Mouse (Mus musculus) telencephalon, adult 2 months (tissue): ENCODE measurements at regions not wholly inside any gene's neighbourhood (a gene's known extent, or its start where the extent isn't known, plus 50 kb on each side); places are given as distances from the start of the nearest gene placed in this dataset.
"Not testable (repeated sequence)": the region's sequence is repeated elsewhere in the genome, so short reads cannot be mapped to it uniquely, and the experiment has no call there.

Source experiments
- DNase-seq: peaks from one replicate; pipeline ENCODE4 v3.0.0-alpha.2; 2011; ENCODE audit warnings: low read depth, low spot score

DNA sequence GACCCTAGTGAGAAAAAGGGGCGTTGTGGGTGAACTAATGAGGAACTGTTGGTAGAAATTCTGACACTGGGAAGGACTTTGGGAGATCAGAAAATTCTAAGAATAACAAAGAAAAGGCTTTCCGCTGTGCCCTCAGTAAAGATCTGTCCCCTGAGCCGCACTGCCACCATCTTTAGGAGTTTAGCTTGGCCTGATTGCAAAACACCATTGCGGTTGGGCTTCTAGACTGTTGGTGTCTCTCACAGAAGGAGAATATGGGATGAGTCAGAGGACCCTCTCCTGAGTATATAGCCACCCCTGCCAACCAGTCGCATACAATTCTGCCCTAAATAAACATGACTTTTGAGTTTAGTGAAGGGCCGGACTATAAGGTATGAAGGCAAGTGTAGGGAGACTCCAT lies 147.5 kb upstream of the Nrip1 start:
- no peak for DNase-seq

DNA sequence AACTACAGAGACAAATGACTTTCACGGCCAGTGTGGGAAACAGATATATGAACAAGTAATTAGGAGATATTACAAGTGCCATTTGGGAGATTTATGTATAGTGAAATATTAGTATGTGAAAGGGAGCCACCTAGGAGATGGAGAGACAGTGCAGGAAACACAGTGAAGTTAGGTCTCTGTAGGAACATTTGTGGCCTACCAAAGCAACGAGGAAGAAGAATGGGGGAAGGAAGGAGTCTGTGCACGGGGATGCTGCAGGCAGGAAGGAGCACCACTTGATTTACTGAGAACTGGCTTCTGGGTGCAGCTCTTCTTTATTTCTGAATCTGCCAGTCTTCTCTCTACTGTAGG lies 147.0 kb upstream of the Nrip1 start:
- no peak for DNase-seq

DNA sequence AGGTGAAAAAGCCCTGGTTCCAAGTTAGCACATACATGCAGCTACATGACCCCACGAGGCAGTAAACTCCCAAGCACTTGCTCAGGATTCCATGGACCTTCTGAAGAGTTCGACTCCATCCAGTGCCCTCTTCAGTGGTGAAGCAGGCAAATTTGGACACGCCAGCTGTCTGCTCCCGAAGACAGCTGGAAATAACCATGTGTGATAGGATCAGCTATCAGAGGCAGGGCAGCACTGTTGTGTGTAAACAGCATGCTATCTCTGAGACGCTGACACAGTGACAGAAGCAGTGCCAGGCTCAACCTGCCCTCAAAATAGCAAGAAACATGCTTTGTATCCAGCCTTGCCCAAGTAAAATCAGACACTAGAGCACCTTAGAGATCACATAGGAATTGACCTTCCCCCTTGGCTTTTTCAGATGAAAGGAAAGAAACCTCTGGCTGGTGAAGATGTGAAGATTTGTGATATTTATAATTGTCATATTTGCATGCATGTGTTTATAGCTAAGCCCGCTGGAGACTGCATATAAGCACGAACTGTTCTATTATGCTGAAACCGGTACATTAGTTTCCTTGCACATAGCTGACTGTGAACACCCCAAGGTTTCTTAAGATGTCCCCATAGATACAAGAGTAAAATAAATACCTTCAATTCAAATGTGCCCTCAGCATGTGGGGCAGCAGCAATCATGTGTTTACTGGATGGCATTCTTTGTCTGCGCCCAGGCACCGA lies 146.4 kb upstream of the Nrip1 start:
- no peak for DNase-seq

DNA sequence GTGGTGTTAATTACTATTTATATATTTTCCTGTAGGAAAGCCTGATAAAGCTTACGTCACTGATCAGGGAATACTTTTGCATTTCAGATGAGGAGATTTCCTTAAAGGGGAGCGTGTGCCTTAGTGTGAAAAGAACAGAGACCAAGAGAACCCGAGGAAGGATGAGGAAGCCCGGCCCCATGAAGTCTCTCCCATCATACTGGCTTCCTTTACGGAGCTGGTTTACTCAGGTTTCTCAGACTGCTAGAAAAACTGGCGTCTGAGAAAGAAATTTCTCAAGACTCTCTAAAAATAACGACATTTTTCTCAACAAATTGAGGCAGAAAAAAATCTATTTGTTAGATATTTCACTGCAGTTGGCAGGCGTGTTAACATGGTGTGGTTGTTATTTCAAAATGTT lies 137.2 kb upstream of the Nrip1 start:
- no peak for DNase-seq

DNA sequence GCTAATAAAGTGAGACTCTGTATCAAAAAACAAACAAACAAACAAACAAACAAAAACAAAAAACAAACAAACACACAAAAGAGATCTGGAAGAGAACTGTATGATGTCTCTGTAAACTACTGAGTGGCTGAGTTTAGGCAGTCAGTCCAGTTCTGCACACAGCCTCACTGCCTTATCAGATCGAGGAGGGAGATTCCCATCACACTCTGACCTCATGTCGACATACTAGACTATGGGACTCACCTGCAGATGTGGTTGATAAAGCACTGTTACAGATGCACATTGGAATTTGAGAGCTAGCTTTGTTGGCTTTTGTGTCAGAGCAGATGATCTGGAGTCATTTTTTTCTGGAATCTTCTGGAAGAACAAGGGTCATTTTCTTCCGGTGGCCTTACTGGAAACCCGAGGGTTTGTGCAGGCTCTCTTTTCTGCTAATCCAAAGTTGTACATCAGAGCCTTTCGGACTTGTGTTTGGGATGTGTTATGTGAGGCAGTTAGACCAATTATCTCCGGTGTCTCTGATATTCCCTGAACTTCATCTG lies 135.6 kb upstream of the Nrip1 start:
- no peak for DNase-seq

DNA sequence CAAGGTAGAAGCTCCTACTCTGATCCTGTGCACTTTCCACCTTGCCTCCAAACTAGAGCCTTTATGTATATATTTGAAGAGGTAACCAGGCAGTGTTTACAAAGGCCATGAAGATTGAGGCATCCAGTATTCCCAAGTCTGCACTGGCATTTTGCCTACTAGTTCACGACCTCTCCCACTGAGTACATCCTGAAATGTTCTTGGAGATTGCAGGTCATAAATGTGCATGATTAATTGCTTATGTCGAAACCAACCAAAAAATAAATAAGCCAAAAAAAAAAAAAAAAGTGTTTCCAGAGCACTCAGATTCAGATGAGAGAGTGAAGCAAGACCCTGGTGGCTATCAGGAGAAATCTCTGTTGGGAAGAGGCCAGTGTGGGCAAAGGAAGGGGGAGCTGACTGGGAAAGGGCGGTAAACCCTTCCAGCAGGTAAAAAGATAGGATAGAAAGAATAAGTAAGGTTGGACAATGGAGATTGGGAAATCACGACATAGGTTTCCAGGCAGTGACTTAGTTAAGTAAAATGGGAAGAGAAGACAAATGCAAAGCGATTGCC lies 133.6 kb upstream of the Nrip1 start:
- no peak for DNase-seq

DNA sequence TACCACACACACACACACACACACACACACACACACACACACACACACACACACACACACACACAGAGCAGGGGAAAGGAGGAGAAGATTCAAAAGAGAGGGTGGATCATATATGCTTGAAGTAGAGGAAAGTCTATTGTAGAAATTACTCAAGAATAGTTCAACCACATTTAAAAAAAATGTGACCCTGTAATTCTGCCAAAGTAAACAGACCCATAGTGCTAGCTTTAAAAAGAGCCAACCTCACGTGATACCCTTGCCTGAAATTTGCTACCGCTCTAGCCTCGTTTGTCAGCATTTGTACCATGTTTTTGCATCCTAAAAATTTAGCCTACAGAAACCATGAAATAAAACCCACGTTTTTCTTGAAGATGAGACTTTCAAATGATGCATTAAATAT lies 132.6 kb upstream of the Nrip1 start:
- no peak for DNase-seq

DNA sequence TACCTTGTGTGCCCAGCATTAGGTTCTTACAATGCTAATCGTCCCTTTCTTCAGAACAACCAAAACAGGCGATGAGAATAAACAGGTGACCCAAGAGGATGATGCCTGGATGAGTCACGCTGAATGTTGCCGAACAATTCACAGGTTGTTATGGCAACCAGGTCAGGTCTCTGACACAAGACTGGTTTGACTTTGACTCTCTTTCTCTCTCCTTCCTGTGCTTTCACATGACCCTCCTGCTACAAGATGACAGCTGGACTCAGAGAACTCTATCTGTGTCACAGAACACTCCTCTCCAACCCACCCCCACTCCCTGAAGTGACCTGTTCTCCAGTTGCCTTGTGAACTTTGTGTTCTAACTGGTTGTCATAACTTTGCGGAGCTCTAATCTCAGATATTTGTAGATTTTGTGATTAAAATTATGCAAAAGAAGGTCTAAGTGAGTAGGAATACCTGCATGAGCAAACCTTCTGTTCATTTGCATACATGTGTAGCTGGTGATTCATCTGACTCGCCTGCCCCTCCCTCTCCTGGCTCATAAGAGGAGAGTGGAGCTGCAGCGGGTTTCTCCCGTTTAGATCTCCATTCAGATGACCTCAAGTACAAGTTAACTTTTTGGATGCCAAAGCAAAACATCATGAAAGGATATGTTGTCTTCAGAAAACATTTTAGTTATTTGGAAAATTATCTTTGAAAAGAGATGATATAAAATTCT lies 126.2 kb upstream of the Nrip1 start:
- DNase-seq, result no peak

DNA sequence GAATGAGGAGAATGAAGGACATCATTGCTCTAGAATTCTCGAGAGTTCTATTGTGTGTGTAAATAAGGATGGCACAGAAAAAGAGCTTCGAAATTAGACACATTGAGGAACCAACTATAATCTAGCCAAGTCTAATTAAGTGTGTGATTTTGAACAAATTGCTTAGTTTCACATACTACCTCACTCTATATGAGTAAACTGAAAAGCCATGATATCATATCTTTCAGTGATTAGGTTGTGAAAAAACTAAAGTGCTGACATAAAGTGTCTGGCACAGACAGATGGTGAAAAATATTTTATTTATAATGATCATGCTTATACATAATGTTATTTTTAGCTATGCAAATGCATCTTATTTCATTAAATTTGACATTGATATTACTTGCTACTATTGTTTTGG lies 124.6 kb upstream of the Nrip1 start:
- no peak for DNase-seq

DNA sequence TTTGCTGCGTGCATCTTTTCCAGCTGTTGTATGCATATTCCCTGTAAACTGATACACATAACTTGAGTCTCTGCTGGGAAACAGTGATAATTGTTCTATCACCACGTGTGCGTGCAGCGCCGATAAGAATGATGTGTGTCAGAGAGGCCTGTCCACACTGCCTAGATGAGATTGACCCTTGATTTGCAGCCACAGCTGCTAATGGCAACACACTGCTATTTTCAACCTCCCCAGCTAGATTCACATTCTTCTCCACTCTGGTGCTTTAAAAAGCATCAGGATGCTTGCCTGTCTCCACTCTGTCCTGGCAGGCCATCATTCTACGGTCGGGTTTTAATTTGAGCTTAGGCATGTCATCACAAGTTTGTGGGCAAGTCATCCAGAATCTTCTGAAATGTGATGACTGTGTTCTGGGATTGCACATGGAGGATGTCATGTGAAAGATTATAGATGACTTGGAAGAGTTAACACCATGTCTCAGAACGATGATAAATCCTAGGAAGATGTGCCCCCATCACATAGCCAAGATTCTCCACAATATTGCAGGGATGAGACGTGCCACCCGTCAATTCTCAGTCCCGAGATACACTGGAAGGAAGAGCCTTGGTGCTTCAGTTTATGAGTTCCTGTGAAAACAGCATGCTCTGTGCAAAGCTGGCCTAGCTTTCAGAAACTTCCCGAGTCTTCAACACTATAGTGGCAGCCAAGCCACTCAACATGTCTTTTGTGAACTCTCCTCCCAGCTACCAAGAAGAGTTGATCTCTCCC lies 123.6 kb upstream of the Nrip1 start:
- DNase-seq, result no peak

DNA sequence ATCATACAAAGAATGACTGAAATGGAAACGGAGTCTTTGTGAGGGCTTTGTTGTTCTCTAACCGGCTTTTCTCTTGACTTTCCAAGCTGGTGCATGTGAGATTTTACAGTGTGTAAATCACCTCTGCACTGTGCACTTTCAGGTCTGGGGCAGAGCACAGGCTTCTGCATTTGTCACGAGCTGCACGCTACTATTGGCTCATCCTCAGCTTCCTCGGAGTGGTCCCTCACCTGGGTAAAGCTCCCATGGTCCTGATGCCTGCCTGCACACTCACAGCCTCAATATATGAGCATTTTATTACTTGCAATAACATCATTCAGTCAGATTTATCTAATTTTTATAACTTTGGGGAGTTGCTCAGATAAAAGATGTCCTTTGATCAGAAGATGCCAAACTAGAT lies 109.8 kb upstream of the Nrip1 start:
- DNase-seq, result no peak

DNA sequence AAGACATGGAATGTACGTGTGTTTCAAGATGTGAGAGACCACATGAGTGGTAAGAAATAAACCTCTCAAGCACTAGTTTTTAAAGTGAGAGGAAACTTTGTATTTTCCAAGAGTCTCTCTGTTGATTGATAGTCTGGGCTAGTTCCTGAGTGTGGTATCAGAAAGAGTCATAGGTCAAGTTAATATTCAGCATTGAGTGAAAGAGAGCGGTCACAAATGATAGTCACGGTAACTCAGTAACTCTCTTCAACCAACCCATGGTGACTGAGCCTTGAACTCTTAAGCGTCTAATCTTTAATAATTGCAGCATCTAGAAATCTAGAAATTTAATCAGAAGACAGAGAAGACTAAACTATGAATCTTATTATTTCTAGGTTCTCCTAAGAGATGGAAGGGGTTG lies 108.3 kb upstream of the Nrip1 start:
- DNase-seq, result no peak

DNA sequence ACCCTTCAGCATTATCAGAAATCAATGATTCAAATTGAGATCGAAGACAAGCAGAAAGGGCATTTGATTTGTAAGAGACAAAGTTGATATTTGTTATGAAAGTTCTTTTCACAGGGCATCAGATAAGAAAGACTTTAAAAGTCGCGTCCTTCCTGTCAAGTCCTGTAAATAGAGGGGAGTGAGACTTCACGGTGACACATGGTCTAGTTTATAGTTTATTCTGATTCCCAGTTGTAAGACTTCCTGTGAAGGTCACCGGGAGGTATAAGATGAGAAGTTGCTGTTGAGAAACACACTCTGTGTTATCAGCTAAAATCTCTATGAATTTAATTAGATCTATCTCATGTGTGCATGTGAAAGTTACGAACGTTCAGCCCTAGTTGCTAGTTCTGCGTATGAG lies 103.8 kb upstream of the Nrip1 start:
- DNase-seq, result no peak

DNA sequence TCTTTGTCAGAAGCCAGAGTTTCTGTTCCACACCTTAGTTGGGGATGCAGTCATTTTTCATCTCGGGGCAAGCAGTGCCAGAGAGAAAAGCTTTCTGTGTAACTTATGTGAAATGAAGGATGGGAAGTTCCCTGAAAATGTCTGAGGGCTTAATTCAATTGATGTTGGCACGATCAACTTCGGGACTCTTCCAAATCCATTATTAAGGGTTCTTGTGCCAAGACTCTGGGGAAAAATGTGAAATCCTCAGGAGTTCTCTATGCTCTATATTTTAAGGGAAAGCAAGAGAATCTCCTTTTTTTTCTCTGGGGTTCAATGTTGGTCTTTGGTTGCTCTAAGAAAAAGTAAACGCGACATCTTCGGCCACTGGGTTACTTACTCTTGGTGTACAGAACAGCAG lies 100.9 kb upstream of the Nrip1 start:
- DNase-seq, result no peak

DNA sequence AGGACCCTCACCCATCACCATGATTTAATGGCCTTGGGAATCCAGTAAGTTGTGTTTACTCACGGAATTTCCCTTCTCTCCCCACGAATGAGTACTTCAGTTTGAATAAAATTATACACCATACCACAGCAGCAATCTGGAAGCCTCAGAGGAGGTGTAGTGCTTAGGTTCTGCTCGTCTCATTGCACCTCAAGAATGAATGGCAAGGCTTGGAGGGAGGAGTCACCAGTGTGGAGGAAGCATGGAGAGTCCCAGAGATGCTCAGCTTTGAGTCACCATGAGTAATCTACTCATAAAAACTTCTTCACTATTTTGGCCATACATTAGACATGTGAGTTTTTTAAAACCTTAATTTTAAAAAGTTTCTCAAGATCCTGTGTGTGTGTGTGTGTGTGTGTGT lies 98.8 kb upstream of the Nrip1 start:
- DNase-seq, result no peak

DNA sequence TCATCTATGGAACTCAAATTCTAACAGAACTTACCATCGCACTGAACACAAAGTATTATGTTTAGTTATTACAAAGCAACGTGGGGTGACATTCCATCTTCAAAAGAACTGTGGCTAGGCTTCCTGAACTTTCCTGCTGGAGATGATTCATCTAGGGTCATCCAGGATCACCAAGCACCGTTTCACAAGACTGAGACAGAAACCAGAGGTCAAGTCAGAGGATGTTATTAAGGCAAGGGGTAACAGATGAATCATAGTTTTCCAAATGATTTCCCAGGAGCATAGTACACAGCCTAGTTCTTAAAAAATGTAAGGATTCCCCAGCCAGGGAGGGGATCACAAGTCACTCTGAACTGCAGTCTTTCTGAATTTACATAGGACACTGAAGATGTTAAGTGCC lies 97.5 kb upstream of the Nrip1 start:
- no peak for DNase-seq

DNA sequence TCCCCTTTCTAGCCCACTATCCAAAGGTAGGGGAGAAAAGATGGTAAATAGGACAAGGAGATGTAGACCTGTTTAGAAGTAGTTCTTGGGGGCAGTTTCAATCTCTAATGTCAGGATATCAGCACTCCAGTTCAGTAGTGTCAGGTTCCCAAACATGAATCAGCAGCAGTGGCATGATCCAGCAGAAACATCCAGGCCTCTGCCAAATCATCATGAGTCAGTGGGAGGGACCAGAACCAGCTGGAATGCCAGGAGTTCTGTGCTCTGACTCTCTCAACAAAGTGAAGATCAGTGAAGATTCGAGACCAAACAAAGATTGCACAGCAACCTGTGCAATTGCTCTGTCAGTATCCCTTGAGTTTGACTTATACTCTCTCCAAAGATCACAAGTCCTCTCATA lies 85.9 kb upstream of the Nrip1 start:
- DNase-seq, result no peak

DNA sequence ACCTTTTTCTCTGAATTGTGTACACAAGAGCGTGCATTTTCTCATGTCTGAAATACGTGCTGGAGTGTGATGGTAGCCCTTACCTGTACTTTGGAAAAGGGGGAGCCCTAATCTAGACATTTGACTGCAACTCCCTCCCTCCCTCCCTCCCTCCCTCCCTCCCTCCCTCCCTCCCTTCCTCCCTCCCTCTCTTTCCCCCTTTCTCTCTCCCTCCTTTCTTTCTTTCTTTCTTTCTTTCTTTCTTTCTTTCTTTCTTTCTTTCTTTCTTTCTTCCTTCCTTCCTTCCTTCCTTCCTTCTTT lies 82.6 kb upstream of the Nrip1 start:
- DNase-seq, result not testable (repeated sequence)

DNA sequence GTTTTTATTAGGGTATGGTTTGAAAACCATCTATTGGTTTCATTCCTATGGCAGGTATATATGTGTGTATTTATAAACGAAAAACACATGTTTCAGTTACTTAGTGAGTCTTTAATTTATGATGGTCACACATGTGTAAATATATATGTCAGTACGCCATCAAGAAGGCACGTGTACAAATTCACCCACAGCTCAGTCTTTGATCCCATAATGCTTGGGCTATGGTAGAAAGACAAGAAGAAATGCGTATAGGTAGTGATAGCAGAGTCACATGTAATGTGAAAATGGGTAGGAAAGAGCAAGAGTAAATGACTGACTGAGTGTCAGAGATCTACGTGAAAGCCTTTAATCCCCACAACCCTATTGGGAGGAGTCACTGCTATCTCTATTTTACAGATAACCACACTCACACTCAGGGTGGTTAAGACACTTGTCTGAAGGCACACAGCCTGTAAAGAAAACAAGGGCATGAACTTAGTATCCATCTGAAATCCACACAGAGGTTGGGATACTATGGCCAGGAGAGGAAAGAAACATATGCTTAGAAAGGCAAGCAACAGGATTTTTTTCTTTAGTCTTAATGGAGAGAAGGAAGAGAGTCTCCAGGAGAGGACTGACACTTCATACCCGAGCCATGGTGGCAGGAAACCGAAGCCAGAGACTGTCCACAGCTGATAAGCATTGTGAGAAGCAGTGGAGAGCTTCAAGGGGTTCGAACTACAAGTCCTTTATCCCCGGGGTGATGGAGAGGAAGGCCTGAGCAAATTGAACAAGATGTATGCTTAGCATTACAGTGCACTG lies 82.1 kb upstream of the Nrip1 start:
- no peak for DNase-seq

DNA sequence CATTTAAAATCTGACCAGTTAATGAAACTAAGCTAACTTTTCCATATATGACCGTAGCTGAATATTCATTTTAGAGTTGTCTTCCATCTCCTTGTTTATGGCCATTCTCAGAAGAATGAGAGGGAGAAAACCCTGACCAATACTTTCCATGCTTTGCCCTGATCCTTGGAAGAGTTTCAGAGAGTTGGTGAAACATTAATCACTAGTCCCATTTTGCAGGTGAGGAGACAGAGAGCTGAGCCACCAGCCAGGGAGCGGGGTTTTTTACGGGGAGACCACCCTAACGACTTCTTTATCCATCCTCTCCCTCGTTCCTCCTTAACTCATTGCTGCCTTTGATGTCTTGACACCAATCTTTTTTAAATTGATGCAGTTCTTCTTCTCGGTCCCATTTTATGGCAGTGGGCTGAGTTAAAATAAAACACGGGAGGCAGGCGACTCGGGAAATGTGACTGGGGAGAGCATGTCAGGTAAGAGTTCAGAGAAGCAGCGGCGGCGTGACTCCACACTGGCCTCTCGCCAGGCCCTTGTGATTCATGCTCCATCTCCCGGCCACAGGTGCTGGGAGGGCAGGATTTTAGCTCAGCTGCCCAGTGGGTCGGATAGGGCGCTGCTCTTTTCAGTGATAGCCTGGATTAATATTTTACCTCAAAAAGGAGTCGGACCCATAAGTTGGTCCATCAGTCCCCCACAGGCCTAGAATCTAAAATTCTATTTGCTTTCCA lies 81.3 kb upstream of the Nrip1 start:
- no peak for DNase-seq
